Mouse (Mus musculus) frontal cortex, postnatal 36 days (tissue): ENCODE data around the gene Cdh13.

Experiments
- DNase-seq, 2 experiments: peaks; one replicate each; pipeline ENCODE4 v3.0.0; 2022; ENCODE audit warnings: low spot score in 2 of 2

Gene Cdh13

DNA sequence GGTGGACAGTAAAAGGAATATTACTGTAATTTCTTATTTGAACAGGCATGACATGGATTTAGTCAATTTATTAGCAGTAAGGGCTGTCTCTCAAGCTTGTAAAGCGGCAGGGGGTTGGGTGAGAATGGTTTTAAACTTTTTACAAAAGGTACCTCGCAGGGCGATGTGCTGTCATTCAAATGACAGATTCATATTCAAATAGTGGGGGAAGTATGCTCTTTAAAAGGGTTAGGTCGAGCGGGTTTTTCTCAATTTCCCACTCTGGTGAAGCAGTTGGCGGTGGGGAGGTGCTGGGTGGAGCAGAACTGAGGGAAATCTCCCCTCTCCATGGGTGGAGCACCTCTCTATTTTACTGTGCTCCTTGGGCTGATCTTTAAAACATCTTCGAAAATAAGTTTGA, 513.0 kb downstream of the Cdh13 start:
- no peak for DNase-seq

DNA sequence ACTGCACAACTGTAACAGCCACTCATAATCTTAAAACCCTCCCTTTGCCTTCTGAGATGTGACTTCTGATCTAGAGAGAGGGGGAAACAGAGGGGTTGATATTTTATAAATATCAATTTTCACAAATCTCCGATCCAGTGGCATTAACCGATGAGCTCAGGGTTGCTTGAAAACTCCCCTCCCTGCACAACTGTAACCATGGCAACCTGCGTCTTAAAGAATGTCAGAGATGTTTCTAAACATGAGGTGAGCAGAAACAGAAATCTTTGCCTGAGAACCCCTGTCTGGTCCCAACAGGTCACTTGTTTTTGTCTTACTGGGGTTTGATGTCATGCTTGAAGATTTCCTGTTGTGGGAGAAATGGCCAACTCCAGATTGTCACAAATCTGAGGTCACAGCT, 513.6 kb downstream of the Cdh13 start:
- no peak for DNase-seq

DNA sequence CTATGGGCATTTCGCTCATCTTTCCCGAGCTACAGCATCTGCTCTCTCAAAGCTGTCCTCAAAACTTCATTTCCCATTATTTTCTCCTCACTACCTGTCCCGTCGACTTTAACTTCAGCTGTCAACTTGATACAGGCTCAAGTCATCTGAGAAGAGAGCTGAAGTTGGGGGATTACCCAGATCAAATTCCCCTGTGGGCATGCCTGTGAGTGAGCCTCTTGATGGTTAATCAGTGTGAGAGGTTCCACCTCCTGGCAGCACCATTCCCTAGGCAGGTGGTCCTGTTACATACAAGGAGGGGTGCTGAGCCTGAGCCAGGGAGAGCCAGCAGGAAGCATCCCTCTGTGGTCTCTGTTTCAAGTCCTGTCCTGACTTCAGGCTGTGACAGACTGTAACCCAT, 519.6 kb downstream of the Cdh13 start:
- no peak for DNase-seq

DNA sequence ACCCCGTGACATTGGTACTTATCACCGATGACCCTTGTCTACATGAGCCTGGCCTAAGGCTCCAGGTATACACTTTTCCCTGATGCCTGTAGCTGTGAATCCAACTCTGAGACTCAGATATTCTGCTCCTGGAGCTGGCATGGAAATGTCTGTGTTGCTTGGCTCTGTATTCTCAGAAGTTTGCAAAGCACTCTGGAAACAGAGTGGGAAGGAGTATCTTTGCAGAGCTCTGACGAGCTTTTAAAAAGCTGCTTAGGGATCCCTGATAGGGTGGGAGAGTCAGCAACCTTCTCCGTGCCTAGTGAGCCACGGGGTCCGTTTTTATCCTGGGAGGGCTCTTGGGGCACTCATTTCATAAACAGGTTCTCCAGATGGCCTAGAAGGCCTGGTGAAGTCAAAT, 526.1 kb downstream of the Cdh13 start:
- no peak for DNase-seq

DNA sequence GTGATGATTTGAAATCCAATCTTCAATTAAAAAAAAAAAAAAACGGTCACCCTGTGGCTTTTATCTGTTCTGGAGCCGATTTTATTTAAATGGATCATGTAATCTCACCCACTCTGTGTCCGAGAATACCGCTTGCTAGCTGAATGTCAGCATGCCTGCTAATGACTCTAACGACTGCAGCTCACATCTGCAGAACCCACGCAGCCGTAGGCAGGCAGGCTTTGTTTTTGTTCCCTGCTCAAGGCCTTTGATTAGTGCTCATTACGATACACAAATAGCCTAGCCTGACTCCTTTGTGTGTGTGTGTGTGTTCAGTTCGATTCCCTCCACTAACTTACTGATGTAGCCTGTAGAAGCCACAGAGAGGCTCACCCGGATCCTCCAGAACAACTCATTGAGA, 531.5 kb downstream of the Cdh13 start:
- DNase-seq, result no peak

DNA sequence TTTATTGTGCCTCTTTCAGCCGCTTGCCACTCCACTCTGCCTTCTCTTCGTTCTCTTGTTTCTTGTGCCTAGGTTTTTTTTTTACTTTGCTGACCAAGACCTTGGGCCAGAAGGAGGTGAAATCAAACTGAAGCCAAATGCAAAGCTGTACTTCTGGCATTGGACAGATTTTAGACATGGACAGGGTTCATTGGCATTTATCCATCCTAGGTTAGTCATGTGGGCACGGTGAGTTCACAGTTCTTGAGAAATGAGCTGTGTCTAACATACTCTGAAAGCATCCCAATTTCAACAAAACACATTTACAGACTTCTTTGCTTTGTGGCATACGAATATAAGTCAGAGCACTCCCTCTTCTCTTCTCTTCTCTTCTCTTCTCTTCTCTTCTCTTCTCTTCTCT, 543.2 kb downstream of the Cdh13 start:
- no peak for DNase-seq

DNA sequence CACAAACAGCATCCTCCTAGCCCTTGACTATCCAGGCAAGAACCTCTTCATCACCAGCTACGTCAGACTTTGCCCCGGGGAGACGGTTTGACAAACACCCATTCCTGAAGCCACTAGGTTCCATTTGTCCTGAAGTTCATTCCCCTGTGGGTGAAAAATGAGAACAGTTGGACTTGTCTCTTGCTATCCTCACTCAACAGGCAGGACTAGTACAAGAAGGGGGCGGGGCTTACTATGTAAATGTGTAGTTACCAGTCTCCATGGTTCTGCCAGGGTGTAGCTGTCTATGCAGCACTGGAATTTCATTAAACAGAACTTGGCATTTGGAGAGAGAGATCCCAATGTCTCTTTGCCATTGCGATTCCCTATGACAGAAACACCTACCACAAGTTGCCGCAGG, 544.2 kb downstream of the Cdh13 start:
- no peak for DNase-seq

DNA sequence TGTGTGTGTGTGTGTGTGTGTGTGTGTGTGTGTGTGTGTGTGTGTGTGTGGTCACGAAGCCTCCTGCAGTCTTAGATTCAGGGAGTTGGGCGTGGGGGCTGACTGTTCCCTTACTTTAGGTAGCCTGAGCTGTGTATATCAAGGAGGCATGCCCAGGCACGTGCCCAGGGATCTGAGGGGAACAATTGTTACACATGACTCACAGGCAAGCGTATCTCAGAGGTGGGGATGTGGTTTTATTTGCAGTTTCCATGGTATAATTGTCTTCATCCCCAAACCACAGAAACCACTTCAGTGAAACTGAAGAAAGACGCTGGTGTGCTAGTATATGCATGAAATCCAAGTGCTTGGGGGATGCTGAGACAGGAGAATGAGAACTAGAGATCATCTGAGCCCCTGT, 546.8 kb downstream of the Cdh13 start:
- no peak for DNase-seq

DNA sequence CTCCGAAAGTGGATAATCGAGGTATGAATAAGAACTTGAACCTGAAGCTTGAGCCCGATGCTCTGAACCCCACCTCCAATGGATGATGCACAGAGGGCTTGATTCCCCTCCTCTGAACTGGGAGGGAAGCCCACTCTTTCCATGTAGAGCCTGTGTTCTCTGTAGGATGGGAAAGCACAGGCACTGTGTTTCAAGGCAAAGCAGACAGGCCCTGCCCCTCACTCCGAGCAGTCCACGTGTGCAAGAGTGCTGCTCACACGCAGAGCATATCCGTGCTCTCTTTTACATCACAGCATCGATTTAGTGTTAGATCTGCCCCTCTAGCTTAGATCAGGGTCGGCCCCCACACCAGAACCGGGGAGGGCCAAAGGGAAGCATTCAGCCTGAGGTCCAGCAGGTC, 547.5 kb downstream of the Cdh13 start:
- no peak for DNase-seq

DNA sequence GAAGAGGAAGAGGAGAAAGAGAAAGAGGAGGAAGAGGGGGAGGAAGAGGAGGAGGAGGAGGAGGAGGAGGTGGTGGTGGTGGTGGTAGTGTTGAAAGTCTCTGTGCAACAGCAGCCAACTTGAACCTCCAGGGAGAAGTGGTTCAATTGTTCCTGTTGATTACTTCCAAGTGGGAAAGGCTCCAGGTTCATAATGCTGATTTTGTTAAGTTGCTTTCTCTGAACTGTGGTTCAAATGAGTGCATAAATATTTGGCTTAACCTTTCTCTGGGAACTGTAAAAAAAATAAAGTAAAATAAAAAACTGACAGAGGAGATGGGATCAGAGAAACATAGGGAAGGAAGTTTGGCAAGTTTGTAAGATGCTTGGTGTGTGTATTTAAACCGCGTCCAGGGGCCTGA, 555.3 kb downstream of the Cdh13 start:
- no peak for DNase-seq

DNA sequence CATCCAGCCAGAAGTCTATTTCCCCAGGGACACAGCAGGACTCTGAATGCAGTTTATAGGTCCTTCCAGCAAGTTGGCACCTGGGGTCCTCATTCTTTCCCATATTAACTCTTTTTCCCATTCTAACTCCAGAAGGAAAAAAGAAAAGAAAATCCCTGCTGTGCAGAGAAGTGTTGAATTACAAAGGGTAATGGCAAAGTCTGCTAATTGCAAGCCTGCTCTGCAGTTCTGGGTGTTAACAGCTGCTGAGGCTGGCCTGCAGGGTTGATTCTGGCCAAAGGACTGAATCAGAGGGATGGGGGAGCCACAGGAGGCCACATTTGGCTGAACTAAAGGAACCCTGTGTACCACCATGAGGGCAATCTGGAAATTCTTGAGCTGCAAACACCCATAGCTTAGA, 562.2 kb downstream of the Cdh13 start:
- no peak for DNase-seq

DNA sequence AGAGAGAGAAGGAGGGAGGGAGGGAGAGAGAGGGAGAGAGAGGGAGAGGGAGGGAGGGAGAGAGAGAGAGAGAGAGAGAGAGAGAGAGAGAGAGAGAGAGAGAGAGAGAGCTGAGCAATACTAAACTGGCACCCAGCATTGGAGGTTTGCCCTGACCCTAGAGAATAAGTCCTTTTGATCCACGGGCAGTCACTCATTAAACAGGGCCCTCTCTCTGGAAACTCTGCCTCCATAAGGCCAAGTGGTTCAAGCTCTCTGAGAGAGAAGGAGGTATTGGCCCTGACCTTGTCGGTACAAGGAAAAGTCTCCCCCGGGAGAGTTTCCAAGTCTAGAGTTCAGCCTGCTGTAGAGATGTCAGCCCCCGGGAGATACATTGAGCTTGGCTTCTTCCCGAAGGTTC, 564.5 kb downstream of the Cdh13 start:
- no peak for DNase-seq

DNA sequence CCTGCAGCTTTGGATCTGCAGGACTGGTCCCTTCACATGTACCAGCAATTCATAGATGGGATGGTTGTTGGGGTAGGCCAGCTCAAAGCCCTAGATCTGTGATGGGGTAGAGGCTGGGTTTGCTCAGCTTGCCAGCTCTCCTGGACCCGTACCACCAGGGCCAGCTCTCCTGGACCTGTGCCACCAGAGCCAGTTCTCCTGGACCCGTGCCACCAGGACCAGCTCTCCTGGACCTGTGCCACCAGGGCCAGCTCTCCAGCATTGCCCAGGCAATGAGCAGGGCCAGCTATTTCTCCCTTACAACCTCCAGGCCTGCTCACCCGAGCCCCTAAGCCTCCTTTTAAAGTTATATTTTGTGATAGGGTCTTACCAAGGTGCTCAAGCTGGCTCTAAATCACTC, 566.0 kb downstream of the Cdh13 start:
- DNase-seq, result peak in 1 of 2 experiments; percentile 45

DNA sequence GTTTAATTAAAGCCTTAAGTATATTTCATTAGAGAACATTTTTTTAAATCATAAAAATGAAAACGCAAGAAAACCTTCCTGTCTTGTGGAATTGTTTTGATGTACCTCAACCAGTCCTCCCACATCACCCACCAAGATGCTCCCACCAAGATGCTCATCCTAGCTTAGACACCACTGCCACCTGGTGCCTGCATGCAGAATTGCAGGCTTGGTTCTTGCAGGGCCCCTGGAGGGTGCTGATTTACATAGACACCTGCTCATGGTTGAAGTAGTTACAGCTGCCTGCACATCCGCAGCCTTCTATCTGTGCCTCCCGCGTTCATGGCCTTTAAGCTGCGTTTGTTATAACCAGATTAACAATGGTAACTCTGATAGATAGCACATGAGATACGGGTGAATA, 566.8 kb downstream of the Cdh13 start:
- DNase-seq, result peak; percentile 79

DNA sequence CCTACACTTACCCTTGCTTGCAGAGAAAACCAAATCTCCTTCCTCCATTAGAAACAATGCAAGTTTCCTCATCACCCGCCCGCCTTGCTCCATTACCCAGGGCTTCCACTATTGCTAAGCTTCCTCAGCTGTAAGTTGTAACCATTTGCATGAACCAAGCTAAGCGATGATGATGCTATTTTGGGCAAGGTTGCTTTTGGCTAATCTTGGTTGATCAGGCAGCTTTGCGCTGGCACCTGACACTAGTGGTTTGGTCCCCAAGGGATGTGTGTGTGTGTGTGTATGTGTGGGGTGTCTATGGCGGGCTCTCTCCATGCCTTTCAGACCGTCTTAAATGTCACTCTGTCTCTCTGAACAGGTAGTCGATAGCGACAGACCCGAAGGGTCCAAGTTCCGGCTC, 567.8 kb downstream of the Cdh13 start:
- no peak for DNase-seq

DNA sequence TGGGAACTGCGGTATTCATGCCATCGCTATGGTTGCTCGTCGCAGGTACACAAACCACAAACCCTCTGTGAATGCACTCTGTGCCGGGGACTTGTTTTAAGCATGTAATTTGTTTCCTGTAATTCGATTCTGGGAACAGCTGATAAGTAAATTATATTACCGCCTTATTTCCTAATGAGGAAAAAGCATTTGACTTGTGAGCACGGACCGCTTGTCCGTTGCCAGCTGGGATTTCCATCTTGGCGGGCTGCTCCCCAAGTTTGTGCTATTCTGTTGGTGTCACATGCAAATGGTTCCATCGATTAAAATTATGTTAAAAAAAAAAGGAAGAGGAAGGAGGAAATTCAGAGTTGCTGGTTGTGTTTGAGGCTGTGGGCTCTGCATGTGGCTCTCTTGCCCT, 569.3 kb downstream of the Cdh13 start:
- DNase-seq, result no peak

DNA sequence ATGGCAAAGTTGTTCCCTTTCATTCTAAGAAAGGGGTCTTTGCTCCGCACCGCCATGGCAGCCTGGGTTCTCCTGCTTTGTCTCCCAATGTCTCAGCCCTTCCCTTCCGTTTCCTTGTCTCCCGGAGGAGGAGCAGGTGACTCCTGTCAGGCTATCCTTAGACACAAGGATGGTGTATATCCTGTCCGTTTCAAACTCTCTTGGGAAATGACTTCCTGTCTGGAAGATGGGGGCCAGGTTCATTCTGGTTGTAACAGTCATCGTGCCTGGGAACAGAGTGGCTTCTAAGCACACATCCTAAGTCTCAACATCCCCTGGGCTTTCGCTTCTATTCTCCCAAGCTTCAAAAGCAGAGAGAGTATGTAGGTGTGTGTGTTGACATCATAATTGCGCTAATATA, 571.1 kb downstream of the Cdh13 start:
- DNase-seq, result no peak

DNA sequence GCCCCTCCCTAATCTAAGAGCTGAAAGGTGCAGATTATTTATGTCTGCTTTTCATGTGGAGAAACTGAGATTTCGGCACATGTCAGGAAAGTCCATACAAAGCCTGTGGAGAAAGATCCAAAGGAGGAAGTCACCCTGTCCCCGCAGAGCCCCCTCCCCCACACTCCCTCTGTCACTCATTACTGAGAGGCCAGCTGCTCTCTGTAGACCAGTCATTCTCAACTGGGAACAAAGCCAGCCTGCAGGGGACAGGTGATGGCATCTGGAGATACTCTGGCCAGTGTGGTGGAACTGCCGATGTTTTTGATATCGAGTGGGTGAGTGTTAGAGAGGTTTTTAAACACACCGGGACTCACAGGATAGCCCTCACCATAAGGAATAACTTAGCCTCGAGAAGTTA, 582.8 kb downstream of the Cdh13 start:
- DNase-seq, result no peak

DNA sequence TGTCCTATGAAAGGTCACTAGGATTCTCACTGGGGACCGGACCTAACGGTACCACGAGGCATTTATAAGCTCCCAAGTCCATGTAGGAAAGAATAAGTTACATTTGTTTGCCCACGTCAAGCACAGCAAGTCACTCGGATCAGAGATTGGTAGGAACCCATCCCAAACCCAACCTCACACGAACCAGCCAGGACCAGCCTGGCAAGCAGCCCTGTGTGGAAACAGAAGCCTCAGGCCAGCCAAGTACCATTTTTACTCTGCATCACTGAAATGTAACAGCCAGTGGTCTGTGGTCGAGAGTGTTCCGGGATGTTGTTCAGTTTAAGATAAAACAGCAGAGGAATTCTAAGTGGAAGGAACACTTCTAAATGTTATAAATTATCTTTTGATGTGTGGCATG, 587.2 kb downstream of the Cdh13 start:
- no peak for DNase-seq

DNA sequence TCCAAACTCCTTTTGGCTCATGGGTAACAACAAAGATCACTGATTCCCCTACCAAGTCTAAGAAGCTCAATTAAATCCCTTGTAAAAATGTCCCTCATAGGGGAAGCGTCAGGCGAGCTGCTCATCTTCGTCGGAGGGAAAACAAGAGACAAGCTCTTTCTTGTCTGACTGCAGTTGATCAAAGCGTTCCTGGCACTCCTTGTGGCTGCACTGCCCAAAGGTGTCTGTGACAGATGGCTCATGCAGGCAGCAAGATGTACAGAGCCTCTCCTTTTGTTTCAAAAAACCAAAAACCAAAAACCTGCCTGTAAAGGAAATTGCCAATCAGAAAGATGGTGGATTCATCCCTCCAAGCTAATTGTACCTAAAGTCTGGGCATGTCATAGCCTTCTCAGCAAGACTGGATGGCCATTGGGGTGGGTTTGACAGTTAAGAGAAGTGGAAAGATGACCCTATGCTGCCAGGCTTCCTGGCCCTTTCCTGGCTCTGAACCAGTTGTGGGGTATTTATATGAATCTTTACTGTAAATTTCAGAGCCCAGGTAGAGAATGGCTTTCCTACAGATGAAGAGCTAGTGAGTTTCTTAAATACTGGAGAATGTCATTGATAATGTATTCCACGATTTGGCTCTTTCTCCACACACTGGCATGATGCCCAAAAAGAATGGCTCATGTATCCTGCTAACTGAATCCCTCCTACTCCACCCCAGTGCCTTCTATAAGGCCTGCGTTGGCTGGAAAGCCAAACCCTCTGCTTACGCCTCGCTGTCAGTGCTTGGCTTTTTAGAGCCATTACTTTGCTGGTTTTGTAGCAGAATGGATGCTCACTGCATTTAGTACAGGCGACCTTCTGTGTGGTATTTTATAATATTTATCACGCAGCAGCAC, 596.6 kb downstream of the Cdh13 start:
- peak; percentile 52 to 62 for DNase-seq

DNA sequence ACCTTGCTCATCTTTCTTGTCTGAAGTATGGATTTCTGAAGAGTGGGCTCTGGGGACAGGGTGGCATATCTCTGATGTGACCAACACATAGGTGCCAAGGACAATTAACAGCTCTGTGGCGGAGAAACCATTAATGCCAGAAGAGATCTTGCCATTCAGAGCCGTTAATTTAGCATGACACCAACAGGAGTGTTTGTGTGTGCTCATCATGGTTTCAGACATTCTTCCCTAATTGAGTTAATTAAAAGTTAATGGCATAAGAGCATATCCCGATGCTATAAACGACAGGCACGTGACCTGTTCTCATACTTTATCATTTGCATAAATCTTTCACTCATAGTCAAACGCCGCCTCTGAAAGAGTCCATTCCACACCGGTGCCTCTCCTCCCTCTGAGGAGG, 600.8 kb downstream of the Cdh13 start:
- no peak for DNase-seq

DNA sequence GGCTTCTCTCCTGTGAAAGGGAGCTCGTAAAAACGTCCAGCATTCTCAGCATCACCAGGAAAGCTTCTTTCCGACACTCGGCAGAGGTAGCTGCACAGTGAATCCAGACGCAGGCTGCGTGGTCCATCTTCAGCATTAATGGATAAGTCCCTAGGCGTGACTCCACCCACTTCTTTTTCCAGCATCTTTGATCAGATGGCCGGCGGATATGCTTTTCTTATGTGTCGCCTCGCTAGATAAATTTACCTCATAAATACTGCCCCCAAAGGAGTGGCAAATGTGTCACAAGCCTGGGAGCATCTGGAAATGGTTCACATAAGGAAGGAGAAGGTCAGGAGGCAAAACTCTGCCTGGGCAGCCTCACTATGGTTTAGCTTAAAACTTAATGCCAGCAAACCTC, 601.5 kb downstream of the Cdh13 start:
- no peak for DNase-seq

DNA sequence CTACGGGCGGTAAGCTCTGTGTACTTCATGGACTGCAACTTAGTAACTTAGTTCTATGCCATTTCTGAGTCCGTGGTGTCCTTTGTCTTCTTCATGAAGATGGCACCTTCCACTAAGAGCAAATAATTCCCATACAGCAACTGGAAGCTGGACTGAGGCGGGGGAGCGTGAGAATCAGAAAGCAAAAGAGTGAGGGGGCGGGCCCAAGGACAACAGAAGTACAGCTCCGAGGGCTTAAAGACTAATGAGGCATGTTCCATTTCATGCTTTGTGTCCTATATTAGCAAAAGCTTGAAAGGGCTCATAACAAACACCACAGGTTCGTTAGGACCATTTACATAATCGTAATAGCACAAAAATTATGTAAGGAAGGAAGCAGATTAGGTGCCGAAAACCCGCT, 618.9 kb downstream of the Cdh13 start:
- DNase-seq, result no peak

DNA sequence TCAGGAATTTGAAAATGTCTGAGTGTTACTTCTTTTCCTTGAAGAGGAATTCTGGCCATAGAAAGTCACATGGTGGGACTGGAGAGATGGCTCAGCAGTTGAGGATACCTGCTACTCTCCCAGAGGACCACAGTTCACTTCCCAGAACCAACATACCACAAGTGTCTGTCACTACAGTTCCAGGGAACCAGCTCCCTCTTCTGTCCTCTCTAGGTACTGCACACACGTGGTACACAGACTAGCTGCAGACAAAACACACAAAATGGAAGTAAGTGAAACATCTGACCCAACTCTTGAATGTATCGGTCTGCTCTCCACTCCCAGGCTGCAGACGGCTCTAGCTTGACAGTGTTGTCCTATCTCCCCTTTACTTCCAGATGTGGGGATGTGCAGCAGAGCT, 633.0 kb downstream of the Cdh13 start:
- no peak for DNase-seq
